Mouse (Mus musculus) A20 (cell line): ENCODE data around the gene Susd6.
A peak's percentile ranks its signal among the peaks of the same experiment; 100 is the strongest.

Experiments
- DNase-seq: peaks from one replicate; pipeline ENCODE4 v3.0.0-alpha.2; 2011; ENCODE audit warnings: low read depth, low spot score

The Susd6 gene

DNA sequence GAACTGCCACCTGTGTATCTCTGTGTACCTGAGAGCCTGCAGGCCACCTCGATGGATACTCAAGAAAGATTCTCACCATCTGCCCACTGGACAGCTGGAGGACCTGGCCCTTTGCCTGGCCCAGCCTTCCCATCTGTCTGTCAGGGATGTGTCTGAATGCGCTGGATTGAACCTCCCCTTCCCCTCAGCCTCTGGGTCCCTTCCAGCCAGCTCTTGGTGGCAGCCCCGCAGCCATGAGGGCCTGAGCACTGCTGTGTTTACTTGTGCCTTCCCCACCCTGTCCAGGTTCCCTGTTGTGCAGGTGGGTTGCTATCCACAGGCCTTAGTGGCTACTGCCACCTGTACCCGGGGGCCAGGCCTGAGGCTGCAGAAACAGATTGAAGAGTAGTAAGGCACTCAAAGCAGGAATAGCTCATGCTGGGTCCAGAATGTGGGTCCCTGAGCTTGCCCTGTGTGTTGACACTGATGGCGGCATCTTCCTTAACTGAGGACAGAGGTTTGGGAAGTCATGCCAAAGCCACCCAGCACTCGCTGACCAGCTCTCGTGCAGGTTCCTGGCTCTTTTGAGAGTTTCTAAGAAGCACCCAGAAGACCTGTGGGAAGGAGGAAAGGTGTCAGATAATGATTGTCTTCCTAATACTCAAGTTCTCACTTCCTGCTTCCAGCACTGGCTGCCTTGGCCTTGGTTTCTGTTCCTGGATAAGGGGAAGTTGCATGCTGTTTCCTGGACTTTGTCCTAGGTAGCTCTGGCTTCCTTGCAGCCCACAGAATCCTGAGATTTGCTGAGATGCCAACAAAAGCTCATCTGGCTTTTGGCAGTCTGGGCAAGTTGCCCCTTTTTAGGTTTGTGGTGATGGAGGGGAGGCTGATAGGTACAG, 87.1 kb downstream of the Susd6 start:
- no peak for DNase-seq

DNA sequence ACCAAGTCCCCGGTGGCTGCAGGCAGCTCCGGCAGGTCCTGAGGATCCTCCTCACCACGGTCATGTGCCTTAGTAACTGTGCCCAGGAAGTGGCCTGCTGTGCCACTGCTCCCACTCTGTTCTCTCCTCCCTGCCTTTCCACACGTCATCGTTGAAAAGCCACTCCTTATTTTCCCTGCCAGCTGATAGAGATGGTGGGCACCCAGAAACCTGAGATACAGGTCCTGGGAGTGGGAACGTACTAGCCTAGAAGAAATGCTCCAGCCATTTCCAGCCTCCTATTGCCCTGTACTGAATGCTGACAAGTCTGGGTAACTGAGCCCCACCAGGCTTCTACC, 87.8 kb downstream of the Susd6 start:
- DNase-seq: no peak

- no peak for DNase-seq
Measured at GRCm38 (mm10) chr12:80878653-80879052, 88.3 kb downstream of the Susd6 start.

- DNase-seq: no peak
Measured at GRCm38 (mm10) chr12:80879267-80879666, 89.0 kb downstream of the Susd6 start.

GRCm38 (mm10) chr12:80881121-80881520, 90.8 kb downstream of the Susd6 start:
- DNase-seq: no peak

DNA sequence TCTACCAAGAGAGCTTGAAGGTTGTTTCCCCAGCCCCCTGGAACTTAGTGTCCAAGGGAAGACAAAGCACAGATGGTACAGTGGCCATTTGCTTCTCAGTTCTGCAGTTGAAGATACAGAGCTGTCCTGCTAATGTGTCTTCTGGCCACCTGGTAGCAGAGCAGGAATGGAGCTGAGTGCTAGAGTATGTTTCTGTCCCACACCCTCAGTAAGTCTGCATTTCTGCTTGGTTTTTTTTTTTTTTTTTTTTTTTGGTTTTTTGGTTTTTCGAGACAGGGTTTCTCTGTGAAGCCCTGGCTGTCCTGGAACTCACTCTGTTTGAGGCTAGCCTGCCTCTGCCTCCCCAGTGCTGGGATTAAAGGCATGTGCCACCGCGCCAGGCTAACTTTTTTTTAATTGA, 93.0 kb downstream of the Susd6 start:
- no peak for DNase-seq

DNA sequence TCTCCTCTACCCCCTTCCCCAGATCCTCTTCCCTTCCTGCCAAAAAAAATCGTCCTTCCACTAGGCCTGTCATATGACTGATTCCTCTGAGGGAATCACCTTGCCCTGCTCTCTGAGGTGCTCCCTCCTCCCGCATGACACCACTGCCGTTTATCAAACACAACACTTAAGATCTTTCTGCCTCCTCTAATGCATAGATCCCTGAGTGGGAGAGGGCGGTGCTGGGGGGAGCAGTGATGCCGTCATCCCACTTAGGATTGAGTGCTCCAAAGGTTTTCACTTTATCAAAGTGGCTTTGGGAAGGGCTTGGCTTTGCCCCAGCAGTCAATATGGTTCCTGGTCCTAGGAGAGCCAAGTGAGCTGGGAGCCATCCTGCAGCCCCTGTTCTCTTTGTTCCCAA, 93.6 kb downstream of the Susd6 start:
- DNase-seq: no peak

DNA sequence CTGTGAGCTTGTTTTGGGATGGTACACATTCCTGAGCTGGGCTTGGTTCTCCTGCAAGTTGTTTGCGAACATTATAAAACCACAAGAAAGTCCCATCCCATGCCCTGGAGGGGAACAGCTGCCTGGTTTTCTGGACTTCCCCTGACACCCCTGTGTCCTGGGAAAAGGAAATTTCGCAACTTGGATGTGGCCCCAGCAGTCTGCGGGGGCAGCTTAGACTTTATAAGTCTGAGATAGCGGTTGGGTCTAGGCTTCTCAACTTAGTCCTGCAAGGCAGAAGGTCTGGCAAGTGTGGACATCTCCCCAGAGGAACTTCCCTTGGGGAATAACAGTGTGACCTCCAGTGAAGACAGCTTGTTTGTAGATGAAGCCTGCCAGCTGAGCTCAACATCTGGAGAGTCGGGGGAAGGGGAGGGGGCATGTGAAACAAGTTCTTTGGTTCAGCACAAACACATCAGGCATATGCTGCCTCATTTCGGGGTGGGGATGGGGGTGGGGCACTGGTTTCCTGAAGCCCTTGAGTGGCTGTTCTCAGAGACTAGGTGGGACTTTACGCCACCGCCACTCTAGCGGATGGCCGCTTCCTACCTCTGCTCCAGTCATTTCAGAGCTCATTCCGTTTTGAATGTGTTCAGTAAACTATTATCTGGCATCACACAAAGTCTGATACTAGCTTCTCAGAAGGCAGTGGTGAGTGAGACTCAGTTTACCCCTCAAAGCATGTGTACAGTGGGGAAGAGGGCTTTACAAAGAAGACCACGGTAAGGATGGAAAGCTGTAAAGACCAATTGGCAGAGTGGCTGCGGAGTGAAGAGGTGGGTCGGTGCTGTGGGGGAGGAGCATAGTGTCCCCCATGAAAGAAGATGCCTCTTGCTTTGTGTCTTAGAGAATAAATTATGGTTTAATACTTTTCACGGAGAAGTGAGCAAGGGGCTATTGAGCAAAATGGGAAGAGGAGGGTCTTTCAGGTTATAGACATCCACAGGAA, 95.3 kb downstream of the Susd6 start:
- DNase-seq: no peak

GRCm38 (mm10) chr12:80887036-80887435, 96.7 kb downstream of the Susd6 start:
- DNase-seq: no peak

DNA sequence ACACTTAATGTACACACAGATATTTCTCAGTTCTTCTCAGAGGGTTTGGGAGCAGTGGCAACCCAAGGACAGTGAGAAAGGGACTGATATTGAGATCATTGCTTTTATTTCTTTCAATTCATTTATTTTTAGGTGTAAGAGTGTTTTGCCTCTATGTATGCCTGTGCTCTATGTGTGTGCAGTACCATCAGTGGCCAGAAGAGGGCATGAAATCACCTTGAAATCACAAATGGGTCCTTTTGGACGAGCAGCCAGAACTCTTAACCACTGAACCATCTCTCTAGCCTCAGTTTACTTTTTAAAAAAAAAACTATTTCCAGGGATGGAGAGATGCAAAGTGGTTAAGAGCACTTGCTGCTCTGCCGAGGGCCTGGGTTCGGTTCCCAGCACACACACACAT, 99.0 kb downstream of the Susd6 start:
- DNase-seq: peak; percentile 36

DNA sequence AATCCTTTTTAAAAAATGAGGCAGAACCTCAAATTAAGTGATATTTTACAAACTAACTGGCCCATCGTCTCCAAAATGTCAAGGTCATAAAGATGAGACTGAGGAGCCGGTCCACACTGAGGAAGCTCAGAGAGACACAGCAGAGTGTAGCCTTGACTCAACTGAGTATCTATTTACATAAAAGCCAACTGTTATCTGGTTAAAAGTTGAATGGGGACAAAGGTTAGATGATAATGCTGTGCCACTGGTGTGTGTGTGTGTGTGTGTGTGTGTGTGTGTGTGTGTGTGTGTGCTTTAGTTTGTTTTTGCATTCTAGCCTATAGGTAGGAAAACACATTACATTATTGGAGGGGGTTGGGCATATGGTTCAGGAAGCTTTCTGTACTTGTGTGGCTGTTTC, 100.8 kb downstream of the Susd6 start:
- no peak for DNase-seq

- DNase-seq: no peak
Measured at GRCm38 (mm10) chr12:80893720-80894494, 103.6 kb downstream of the Susd6 start.

DNA sequence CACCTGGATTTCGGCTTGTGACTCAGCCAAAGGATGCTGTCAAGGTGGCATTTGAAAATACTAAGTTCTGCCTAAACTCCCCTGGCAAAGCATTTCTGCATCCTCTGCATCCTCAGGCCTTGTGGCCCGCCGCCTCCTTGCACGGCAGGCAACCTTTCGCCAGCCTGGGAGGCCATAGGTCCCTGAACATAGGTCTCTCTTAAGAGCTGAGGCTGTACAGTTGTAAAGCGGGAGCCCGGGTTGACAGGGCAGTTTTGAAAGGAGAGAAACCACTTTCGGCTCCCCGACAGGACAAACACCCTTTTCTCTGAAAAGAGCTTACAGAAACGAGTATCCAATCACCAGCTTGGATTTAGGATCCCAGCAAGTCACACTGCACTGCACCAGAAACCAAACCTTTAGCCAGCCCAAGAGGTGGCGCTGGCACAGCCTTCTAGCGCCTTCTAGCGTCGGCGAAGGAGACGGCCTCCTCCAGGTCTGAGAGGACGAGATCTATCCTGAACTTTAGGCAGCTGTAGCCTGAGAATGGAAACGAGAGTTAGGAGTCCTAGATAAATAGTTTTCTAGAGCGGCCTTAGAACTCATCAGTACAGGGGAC, 104.8 kb downstream of the Susd6 start:
- peak; percentile 77 for DNase-seq

DNA sequence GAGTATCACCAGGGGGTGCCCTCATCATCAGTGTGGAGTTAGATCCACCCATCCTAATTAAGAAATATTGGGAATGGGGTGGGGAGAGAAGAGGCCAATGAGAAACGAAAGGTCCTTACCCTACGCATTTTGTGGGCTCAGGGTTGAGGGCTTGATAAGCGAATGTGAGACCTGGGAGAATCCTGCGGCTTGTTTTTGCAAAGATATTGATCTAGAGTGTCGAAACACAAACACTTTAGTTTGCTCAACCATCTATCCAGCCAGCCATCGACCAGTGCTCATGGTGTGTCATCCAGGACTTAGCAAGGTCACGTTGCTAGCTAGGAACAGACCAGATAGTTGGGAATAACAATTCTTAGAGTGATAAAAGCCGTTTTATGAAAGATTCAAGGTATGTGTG, 119.3 kb downstream of the Susd6 start:
- no peak for DNase-seq

DNA sequence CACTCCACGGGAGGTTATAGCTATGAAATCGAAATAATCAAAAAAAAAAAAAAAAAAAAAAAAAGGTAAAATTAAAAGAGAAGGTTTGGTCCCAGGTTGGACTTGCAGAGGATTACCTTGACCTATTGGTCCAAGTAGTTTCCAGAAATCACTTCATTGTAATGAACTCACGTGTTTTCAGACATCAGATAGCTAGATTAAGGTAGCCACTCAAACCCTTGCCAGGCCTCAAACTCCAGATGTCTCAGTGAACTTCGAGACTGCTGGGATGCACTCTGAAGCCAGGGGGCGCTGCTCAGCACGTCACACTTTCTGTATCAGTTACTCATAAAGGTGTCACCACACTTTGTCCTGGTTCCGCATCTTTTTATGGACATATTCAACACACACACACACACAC, 127.5 kb downstream of the Susd6 start:
- peak; percentile 76 for DNase-seq

GRCm38 (mm10) chr12:80921301-80921700, 131.0 kb downstream of the Susd6 start:
- no peak for DNase-seq

DNA sequence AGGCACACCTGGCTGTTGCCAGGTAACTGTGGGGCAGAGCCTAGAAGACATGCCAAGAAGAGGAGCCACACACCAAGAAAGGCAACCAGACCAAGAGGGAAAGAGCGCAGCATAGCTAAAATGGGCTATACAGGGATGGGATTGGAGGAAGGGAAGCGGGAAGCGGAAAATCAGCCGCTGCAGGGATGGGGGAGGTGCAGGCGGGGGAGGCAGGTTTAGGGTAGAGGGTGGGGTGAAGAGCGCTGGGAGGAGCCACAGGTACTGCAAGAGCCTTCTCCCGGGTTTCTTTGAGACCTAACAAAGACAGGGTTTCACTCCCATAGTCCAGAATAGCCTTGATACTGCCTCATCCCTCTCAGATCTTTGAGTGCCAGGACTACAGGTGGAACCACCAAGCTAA, 132.6 kb downstream of the Susd6 start:
- no peak for DNase-seq

- no peak for DNase-seq
Measured at GRCm38 (mm10) chr12:80923602-80924001, 133.3 kb downstream of the Susd6 start.

DNA sequence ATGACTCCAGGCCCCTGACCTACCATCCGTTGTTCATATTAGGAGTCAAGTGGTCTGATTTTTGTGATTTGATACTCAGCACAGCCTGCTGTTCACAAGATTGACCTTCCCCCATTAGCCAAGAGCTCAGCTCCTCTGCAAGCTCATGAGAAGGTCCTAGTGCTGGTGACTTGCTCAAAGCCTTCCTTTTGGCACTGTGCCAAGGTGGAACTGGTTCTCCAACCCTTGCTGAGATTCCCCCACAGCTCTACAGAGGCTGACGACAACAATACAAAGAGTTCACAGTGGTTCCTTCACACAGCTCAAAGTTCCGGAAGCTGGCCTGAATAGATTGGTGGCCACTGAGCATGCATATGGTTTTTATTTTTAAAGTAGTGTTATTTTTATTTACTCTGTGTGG, 133.9 kb downstream of the Susd6 start:
- no peak for DNase-seq

DNA sequence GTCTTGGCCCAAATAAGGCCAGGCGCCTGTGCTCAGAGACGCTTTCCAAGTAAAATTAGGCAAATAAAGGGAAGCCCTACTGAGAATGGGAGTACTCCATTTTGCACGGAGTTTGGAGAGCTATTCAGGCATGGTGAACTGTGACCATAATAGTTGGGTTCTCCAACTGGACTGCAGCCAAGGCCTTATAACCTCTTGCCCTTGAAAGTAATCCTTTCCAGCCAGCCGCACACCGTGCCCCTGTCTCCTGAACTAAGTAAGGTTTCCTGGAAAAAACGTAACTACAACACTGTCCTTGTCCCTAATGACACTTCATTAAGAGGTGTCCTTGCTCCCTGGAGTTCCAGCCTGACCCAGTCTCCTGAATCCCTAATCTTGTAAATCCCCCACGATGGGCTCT, 135.6 kb downstream of the Susd6 start:
- DNase-seq: no peak

- DNase-seq: no peak
Measured at GRCm38 (mm10) chr12:80926550-80926949, 136.2 kb downstream of the Susd6 start.
